Mouse (Mus musculus) T-helper 1 cell (primary cell): ENCODE measurements around the gene Coro7.

ENCODE experiments used
- in situ Hi-C: fragments of 300-600 bp; cut with MboI, MseI; formaldehyde crosslinking; loops from one replicate; pipeline ENCODE4 v1.15.1; 2025; ENCODE audit warnings: high pct_unique_total_duplicates

Coro7 gene

GRCm38 (mm10) chr16:4648416-4649023, 31.1 kb downstream of the Coro7 start:
- in situ Hi-C loops: no loop called here

- in situ Hi-C loops: no loop called here
These were observed 31.9 kb downstream of the Coro7 start for GRCm38 (mm10) chr16:4647651-4648141.

- in situ Hi-C loops: no loop called here
These were observed 32.7 kb downstream of the Coro7 start for GRCm38 (mm10) chr16:4646831-4647230.

- in situ Hi-C loops: no loop called here
These were observed 33.7 kb downstream of the Coro7 start for GRCm38 (mm10) chr16:4645867-4646266.

- in situ Hi-C loops: no loop called here
These were observed 35.7 kb downstream of the Coro7 start for GRCm38 (mm10) chr16:4643670-4644419.

GRCm38 (mm10) chr16:4642937-4643336, 36.6 kb downstream of the Coro7 start:
- in situ Hi-C loops: no loop called here

GRCm38 (mm10) chr16:4642190-4642589, 37.4 kb downstream of the Coro7 start:
- in situ Hi-C loops: no loop called here

- in situ Hi-C loops: no loop called here
These were observed 38.3 kb downstream of the Coro7 start for GRCm38 (mm10) chr16:4641119-4641838.

GRCm38 (mm10) chr16:4640267-4641005, 39.1 kb downstream of the Coro7 start:
- in situ Hi-C loops: no loop called here

GRCm38 (mm10) chr16:4639831-4640237, 39.7 kb downstream of the Coro7 start, which contains the start of the genes Vasn and Dnaja3:
Vasn (plus strand) TSS chr16:4639941.
Dnaja3 (plus strand) TSS chr16:4639989.
- in situ Hi-C loops: no loop called here

GRCm38 (mm10) chr16:4638891-4639390, 40.6 kb downstream of the Coro7 start:
- in situ Hi-C loops: no loop called here

- in situ Hi-C loops: no loop called here
These were observed 43.8 kb downstream of the Coro7 start for GRCm38 (mm10) chr16:4635760-4636159.

- in situ Hi-C loops: no loop called here
These were observed 44.9 kb downstream of the Coro7 start for GRCm38 (mm10) chr16:4634681-4635080.

- in situ Hi-C loops: no loop called here
These were observed 45.9 kb downstream of the Coro7 start for GRCm38 (mm10) chr16:4633661-4634060.

GRCm38 (mm10) chr16:4632050-4632449, 47.5 kb downstream of the Coro7 start:
- in situ Hi-C loops: no loop called here

- in situ Hi-C loops: no loop called here
These were observed 49.6 kb downstream of the Coro7 start for GRCm38 (mm10) chr16:4629950-4630349.

- in situ Hi-C loops: no loop called here
These were observed 50.6 kb downstream of the Coro7 start for GRCm38 (mm10) chr16:4628898-4629419.

GRCm38 (mm10) chr16:4627105-4627504, 52.5 kb downstream of the Coro7 start:
- in situ Hi-C loops: no loop called here

- in situ Hi-C loops: no loop called here
These were observed 55.0 kb downstream of the Coro7 start, which contains the start of gene Pam16 for GRCm38 (mm10) chr16:4624481-4625110. Pam16 (minus strand) TSS chr16:4624988.

- in situ Hi-C loops: no loop called here
These were observed 55.5 kb downstream of the Coro7 start for GRCm38 (mm10) chr16:4624074-4624473.

GRCm38 (mm10) chr16:4616829-4617228, 62.7 kb downstream of the Coro7 start:
- in situ Hi-C loops: no loop called here
